Mouse (Mus musculus) forelimb bud, embryonic 11.5 days (tissue): ENCODE measurements at regions not wholly inside any gene's neighbourhood (a gene's known extent, or its start where the extent isn't known, plus 50 kb on each side); places are given as distances from the start of the nearest gene placed in this dataset.

Source experiments
- DNase-seq: peaks from one replicate; pipeline ENCODE4 v3.0.0-alpha.2; 2012; ENCODE audit warnings: low read depth, low spot score

DNA sequence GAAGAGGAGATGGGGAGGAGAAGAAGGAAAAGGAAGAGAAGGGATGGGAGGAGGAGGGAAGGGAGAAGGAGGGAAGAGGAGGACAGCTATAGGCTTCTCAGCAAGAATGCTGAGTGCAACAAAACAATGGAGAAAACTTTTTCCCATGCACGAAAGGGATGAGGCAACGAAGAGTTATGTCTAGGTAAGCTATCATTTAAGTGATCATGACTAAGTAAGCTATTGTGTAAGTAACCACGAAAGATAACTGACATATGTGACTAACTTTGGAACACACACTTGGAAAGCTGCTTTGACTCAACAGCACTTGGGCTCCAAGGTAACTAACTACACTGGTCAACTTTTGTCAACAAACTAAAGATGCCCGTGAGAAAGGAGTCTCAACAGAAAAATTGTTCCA is 50.9 kb upstream of the Fstl1 start:
- no peak for DNase-seq

DNA sequence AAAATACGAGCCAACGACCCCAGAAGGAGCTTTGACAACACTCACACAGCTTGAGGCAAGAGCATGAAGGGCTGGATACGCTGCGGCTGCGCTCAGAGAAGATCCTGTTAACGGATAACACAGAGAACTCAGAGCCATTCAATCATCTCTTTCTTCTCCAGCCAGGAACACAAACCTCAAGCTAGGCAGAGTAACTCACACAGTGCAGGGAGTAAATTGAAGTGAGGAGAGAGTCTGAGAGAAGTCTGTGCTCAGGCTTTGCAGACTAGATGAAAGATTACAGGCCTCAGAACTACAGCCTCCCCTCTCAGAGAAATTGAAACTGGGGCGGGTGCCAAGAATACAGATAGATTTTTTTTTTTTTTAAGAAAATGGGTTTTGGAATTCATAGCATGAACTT is 60.9 kb upstream of the Ndufb4 start:
- no peak for DNase-seq

DNA sequence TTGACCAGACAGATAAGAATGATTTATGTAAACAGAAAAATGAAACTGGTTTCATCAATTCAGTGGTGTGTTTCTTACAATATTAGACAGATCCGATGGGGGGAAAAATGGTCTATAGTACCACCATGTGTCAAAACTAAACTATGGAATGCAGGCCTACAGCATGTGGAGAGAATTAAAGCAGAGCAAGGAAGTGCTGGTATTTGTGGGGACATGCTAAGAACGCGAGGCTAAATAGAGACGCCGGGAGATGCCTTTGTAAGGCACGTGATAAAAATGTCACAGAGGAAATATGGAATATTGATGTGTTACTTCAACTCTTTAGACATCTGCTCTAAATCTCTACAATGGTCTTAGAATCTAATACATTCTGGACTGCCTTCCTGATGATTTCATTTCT is 60.0 kb upstream of the Ndufb4 start:
- peak; percentile 36 for DNase-seq

DNA sequence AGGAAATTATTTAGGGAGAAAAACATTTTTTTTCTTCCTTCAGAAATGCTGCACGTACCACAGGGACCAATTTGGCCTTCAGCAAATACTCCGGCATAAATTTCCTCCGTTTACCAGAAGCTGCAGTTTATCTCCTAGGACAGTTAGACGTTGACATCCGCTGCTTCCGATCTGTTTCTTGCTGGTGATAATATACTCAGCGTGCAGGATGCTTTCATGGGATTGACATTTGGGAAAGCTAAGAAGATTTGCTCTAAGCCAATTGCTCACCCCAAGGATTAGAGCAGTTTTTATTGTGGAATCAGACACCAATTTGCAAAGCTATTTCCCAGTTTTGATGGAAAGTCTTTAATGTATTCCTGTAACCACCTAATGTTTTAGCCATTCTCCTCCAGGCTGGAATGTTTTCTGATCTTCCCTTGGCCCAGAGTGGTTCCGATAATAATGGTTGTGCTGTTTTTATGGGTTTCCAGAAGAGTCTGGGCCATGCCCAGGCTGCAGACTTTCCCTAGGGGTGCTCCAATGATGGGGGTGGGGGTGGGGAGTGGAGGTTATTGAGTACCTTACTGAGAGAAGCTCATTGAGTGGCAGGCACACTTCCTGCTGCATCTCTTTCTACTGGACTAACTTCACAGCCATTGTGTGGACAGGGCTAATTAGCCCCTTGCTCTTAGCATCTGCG is 52.1 kb upstream of the Ndufb4 start:
- DNase-seq: no peak

DNA sequence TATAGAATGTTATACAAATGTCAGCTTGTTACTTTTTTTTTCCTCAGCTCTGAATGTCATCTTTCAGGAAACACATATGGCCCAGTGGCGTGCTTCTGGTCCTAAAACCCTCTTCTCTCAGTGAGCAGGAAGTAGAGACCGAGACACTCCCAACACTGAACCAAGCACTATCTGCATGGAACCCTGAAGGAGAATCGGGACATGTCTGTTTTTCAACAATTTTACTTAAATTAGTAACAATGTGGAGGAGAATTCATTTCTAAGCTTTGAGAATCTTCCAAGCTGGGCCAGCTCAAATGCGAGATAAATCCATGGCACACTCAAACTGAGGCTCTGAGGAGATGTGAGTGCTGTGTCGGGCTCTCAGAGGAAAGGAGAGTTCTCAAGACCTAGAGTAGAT is 51.0 kb upstream of the Ndufb4 start:
- no peak for DNase-seq

DNA sequence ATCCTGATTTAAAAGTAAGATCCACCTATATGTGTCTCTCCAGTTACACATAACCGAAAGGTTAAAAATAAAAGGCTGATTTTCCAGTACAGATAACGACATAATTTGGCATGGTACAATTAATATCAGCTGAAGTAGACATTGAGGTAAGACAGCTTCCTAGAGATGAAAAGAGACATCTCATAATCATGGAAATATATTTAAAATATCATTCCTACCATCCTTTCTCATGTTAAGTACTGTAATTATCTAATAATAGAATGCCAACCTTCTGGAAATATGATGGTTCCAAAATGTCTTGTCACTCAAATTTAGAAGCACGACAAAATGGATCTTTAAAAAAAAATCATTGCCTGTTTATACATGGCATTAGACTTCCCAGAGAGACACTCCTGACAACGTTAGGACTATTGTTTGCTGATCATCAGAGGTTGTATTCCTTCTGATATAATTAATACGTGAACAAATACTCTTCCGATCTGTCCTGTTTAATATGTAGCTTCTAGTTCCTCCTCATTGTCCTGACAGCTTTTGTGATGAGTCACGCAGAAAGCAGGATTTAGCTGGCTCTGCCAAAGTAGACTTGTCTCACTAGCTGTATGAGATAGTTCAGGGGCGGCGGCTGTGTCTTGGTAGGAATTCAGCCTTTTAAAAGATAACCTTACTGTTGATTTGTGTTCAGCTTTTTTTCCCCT is 50.4 kb upstream of the Ndufb4 start:
- DNase-seq: no peak
